Mouse (Mus musculus) liver, adult 2 months (tissue): Measurements from ENCODE around the gene Urgcp. TPM values are rescaled to one million over a fixed set of nuclear protein-coding genes. Genes with fewer than 3 reads are reported as not detected.

ENCODE experiments used
- DNase-seq: peaks from one replicate; pipeline ENCODE4 v3.0.0-alpha.2; 2011; ENCODE audit warnings: low read depth, low spot score; ENCODE audit errors: extremely low read depth
- H3K27ac ChIP-seq: fragments of 200-500 bp; replicated peaks from 2 replicates; pipeline ENCODE4 v1.5.1; 2012; ENCODE audit warnings: low read depth, mild to moderate bottlenecking, control low read depth, inconsistent platforms, low read length; ENCODE audit not compliant: insufficient read depth
- H3K27me3 ChIP-seq: fragments of 200-500 bp; 2 replicates; pipeline ENCODE4 v1.6.1; 2012; ENCODE audit warnings: mild to moderate bottlenecking, moderate library complexity, low read length, inconsistent platforms; ENCODE audit not compliant: control insufficient read depth, insufficient read depth
- H3K36me3 ChIP-seq: fragments of 200-500 bp; 2 replicates; pipeline ENCODE4 v1.6.1; 2012; ENCODE audit warnings: low read length, inconsistent platforms; ENCODE audit not compliant: control insufficient read depth, insufficient read depth
- H3K4me1 ChIP-seq: fragments of 200-500 bp; 2 replicates; pipeline ENCODE4 v1.6.1; 2011; ENCODE audit warnings: low read length; ENCODE audit not compliant: control insufficient read depth, insufficient read depth
- H3K4me3 ChIP-seq: fragments of 200-500 bp; 2 replicates; pipeline ENCODE4 v1.5.1; 2011; ENCODE audit warnings: low read depth, mild to moderate bottlenecking, control low read depth, low read length, moderate library complexity; ENCODE audit not compliant: insufficient read depth
- H3K79me2 ChIP-seq: fragments of 200-500 bp; 2 replicates; pipeline ENCODE4 v1.6.1; 2012; ENCODE audit warnings: inconsistent platforms, mild to moderate bottlenecking, low read length, moderate library complexity; ENCODE audit not compliant: control insufficient read depth, insufficient read depth
- H3K9ac ChIP-seq: fragments of 200-500 bp; 2 replicates; pipeline ENCODE4 v1.6.1; 2012; ENCODE audit warnings: low read depth, mild to moderate bottlenecking, control low read depth, inconsistent platforms, low read length
- CTCF ChIP-seq: fragments of 200-500 bp; IDR thresholded peaks from 2 replicates; pipeline ENCODE4 v1.5.1; 2011; ENCODE audit warnings: low read depth, low read length, control low read depth
- POLR2A ChIP-seq: fragments of 200-500 bp; IDR thresholded peaks from 2 replicates; pipeline ENCODE4 v1.6.1; 2011; ENCODE audit warnings: low read length, control low read depth; ENCODE audit not compliant: insufficient read depth; ENCODE audit errors: extremely low read depth
- WGBS: fragments of 180-500 bp; shearing (Covaris S2); methylation state at CpG from one replicate; pipeline ENCODE4 v1.1.7; 2018; 5-methylcytosine and 5-hydroxymethylcytosine counted together
- polyA plus RNA-seq: library from polyadenylated mRNA; depleted of rRNA; stranded (reverse); fragments of >200 nt; gene quantifications from 2 replicates; pipeline ENCODE4 v1.2.3, GENCODE M21; 2012
- total RNA-seq: library from RNA; depleted of rRNA; stranded (reverse); fragments of >200 nt; gene quantifications from 2 replicates; pipeline ENCODE4 v1.2.3, GENCODE M21; 2014

Gene Urgcp
- total and polyA plus RNA-seq, 2 experiments = 9.5 to 16.8 TPM

DNA sequence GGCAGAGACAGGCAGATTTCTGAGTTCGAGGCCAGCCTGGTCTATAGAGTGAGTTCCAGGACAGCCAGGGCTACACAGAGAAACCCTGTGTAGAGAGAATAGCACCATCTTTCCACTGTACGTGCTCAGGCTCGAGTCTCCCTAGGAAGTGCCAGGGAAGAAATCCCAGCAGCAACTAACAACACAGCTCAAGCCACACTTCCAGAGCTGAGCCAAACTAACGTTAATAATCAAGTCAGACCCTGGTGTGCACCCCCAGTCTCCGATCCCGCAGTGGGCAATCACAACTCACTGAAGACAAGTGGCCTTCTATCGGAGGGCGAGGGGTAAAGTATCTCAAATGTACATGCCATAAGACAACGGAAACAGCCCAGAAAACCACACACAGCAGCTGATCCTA lies 32.6 kb downstream of the Urgcp start:
- DNase-seq = no peak
- peaks cover 23% of the 10 kb centered on the region for H3K4me1 ChIP-seq
- no peaks in the 10 kb centered on the region for H3K27me3 ChIP-seq
- TF ChIP-seq POLR2A = no peak
- no peak for TF ChIP-seq CTCF
- H3K4me3 ChIP-seq = no peak overlapping the region
- 90% methylated on average over 9 of the region's 9 CpGs for WGBS
- H3K79me2 ChIP-seq = peaks cover 44% of the 10 kb centered on the region
- H3K9ac ChIP-seq = no peak overlapping the region
- H3K27ac ChIP-seq = no peak overlapping the region
- H3K36me3 ChIP-seq = no peaks in the 10 kb centered on the region

DNA sequence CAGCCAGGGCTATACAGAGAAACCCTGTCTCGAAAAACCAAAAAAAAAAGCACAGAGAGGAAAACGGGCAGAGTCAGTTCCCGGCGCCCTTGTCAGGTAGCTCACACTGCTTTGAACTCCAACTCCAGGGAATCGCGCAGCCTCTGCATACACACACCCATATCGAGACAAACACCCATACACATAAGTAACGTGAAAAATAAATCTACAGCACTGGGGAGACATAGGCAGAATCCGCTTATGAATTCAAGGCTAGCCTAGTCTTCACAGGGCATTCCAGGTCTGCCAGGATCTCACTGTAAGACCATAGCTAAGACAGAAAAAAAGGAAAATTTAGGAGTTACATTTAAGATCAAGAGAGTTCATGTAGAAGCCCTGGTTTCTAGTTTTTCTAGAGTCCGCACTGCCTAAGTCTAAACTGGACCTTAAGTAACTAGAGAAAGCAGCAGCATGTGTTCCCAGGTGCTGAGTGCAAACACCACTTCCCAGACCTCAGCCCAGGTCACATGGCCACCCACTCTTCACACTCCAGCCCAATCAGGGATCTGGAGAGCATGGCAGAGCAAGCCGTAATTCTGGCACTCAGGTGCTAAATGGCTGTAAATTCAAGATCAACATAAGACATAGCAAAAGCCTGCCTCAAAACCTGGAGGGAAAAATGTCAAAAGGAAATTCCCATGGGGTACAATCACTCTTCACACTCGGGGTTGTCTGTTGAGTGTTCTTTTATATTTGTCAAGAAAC lies 43.4 kb downstream of the Urgcp start:
- H3K27me3 ChIP-seq = no peaks in the 10 kb centered on the region
- H3K9ac ChIP-seq = no peak overlapping the region
- no peak overlapping the region for H3K27ac ChIP-seq
- no peaks in the 10 kb centered on the region for H3K79me2 ChIP-seq
- TF ChIP-seq POLR2A = no peak
- peaks cover 44% of the 10 kb centered on the region for H3K36me3 ChIP-seq
- WGBS = 94% methylated on average over 12 of the region's 12 CpGs
- no peak for DNase-seq
- H3K4me1 ChIP-seq = no peaks in the 10 kb centered on the region
- no peak overlapping the region for H3K4me3 ChIP-seq

DNA sequence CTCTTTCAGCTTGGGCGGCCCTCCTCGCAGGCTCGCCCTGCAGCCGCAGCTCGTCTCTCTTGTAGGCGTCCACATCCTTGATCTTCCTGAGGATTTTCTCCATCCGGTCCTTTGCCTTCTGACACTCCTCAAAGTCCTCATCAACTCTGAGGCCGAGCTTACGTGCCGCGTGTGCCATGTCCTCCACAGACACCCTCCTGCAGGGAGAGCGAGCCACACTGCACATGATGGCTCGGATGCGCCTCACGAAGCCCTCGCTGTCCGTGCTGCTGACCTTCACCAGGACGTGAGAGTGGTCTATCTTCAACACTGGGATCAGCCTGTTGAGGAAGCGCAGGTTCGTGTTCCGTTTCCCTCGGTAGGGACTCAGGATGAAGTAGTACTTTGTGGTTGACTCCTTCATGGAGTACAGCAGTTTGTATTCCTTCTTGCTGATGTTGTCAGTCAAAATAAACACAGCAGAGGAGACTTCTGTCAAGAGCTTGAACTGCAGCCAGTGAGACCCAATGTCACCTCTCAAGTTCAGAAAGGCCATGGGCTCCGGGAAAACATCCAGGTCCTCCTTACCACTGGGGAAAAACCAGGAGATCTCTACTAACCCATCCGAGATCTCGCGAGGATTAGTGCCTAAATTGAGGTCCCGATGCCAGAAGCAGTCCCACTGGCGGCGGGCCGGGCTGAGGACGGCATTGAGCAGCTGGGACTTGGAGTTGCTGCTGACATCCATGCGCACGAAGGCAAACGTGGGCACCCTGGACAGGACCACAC lies 45.1 kb downstream of the Urgcp start:
- DNase-seq = no peak
- H3K36me3 ChIP-seq = peaks cover 34% of the 10 kb centered on the region
- TF ChIP-seq CTCF (no peak), POLR2A (no peak)
- no peak overlapping the region for H3K4me3 ChIP-seq
- H3K27ac ChIP-seq = no peak overlapping the region
- no peaks in the 10 kb centered on the region for H3K79me2 ChIP-seq
- H3K9ac ChIP-seq = no peak overlapping the region
- H3K27me3 ChIP-seq = no peaks in the 10 kb centered on the region
- no peaks in the 10 kb centered on the region for H3K4me1 ChIP-seq
- WGBS = 94% methylated on average over 34 of the region's 34 CpGs

DNA sequence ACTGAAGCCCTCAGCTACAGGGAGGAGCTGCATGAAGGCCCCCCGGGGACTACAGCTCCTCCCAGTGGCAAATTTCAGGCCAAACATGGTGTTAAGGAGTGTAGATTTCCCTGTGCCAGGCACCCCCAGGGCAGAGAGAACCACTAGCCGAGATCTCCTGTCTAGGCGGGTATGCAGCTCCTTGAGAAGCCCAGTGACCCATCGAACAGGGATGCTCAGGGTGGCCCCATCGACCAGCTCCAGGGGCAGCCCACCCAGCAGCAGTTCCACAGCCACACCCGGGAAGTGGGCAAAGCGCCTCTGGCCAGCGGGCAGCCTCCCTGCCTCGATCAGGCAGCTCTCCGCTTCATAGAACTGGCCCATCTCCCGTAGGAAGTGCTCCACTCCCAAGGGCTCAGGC lies 45.9 kb downstream of the Urgcp start:
- Histone ChIP-seq H3K27me3 (no peaks in the 10 kb centered on the region), H3K4me1 (no peaks in the 10 kb centered on the region), H3K27ac (no peak overlapping the region), H3K9ac (no peak overlapping the region), H3K79me2 (no peaks in the 10 kb centered on the region), H3K4me3 (no peak overlapping the region), H3K36me3 (peaks cover 29% of the 10 kb centered on the region)
- no peak for DNase-seq
- no peak for TF ChIP-seq POLR2A
- no peak for TF ChIP-seq CTCF
- 92% methylated on average over 11 of the region's 11 CpGs for WGBS

DNA sequence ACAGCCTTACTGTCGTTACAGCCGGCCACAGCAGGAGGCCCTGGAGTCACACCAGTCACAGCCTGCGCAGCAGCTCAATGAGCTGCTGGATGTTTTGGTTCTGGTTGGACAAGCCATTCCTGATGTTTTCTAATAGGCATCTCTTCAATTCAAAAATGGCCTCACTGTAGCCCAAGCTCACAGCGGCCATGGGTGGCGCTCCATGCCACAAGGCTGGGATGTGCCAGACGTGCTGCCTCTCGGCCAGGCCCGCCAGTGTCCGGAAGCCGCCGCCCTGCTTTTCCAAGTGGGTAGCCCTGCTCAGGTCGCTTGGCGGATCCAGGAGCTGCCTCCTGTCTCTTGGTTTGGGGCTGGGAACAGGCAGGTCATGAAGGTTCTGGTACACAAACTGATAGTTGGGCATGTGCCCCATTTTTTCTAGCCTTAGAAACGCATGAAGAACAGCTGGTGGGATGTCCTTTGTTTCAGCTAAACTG lies 46.5 kb downstream of the Urgcp start, which contains the start of gene Mrps24:
Gene Mrps24 (minus strand): TSS at position 51 of the 476 bp plus-strand sequence.
- H3K27me3 ChIP-seq = no peaks in the 10 kb centered on the region
- TF ChIP-seq POLR2A = no peak
- no peak for TF ChIP-seq CTCF
- H3K4me1 ChIP-seq = no peaks in the 10 kb centered on the region
- H3K27ac ChIP-seq = no peak within 1 kb of the TSS
- WGBS = 90% methylated on average over 14 of the region's 14 CpGs
- H3K79me2 ChIP-seq = no peaks in the 10 kb centered on the region
- peaks cover 26% of the 10 kb centered on the region; the same call in 1 of the 2 replicates for H3K36me3 ChIP-seq
- DNase-seq = no peak
- no peak within 1 kb of the TSS for H3K9ac ChIP-seq
- H3K4me3 ChIP-seq = no peak within 1 kb of the TSS
